Mouse (Mus musculus): ENCODE data around the gene Cpa3. TPM values are rescaled to one million over a fixed set of nuclear protein-coding genes. Genes with fewer than 3 reads are reported as not detected.

Gene Cpa3
- total RNA-seq, 2 experiments from 2014 or later: 1.2 to 1.7 TPM

Small RNA genes lying within 50 kb of the gene (microRNA-seq; reads per million reads assigned to microRNA genes)
- gene Mir7007 (ENCODE audit: borderline number of aligned reads in 2 of 2): 0 to 2.7 reads per million in 2 experiments

Other genes with a start within 250 kb of the Cpa3 start
- gene Hps3, start 206.9 kb downstream of the Cpa3 start, total RNA-seq (2021): 1 to 10 TPM; 7.6 to 8.7 TPM
- 10 to 100 TPM; 13.5 to 14.7 TPM for gene Hltf, start 184.4 kb downstream of the Cpa3 start, total RNA-seq (2021)
- 100 to 1,000 TPM; 151 to 158 TPM for gene Gyg, start 86.9 kb downstream of the Cpa3 start, total RNA-seq (2021)
- not detected for gene Cpb1, start 33.6 kb upstream of the Cpa3 start, total RNA-seq (2021)
- not detected for gene Agtr1b, start 125.0 kb upstream of the Cpa3 start, total RNA-seq (2021)

All from heart, postnatal 36 days (tissue).